Mouse (Mus musculus) megakaryocyte progenitor cell, adult 5-6 weeks (primary cell): Measurements from ENCODE around the gene C330021F23Rik. TPM values are rescaled to one million over a fixed set of nuclear protein-coding genes. Genes with fewer than 3 reads are reported as not detected.

Source experiments
- ATAC-seq: replicated peaks from 2 replicates; pipeline ENCODE4 v1.8.0; 2016; ENCODE audit warnings: mild to moderate bottlenecking, moderate TSS enrichment, inconsistent platforms; ENCODE audit not compliant: poor library complexity
- total RNA-seq, 2 experiments: library from RNA; stranded (forward) in 1 of 2; stranded (reverse) in 1 of 2; fragments of 157-497, 149-512 nt in 1 of 2; fragments of 200-1000 nt in 1 of 2; gene quantifications; 2 replicates each; pipeline versions ENCODE4 v1.2.3 to v1.2.4; 2015 to 2017

The C330021F23Rik gene
- total RNA-seq, 2 experiments from 2014 or later = 1.0 TPM; not detected in 1

DNA sequence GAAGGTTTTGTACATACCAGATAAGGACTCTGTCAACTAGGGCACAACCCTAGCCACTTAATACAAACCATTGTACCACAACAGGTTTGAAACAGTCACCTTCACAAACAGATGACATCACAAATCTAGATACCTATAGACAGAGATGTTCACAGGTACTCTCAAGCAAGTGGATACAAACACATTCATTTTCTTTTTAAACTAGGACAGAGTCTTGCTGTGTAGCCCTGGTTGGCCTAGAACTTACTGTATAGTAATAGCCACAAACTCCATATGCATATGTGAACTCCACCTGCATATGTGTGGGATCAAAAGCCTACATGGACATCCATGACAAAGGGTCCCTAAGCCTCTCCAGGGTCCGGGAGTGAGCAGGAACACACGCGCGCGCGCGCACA is 19.2 kb downstream of the C330021F23Rik start, which contains the start of gene Camsap3:
Gene Camsap3 (plus strand): TSS at position 301 of the 398 bp plus-strand sequence.
- peak; percentile 3; the same call in 1 of the 2 replicates for ATAC-seq

DNA sequence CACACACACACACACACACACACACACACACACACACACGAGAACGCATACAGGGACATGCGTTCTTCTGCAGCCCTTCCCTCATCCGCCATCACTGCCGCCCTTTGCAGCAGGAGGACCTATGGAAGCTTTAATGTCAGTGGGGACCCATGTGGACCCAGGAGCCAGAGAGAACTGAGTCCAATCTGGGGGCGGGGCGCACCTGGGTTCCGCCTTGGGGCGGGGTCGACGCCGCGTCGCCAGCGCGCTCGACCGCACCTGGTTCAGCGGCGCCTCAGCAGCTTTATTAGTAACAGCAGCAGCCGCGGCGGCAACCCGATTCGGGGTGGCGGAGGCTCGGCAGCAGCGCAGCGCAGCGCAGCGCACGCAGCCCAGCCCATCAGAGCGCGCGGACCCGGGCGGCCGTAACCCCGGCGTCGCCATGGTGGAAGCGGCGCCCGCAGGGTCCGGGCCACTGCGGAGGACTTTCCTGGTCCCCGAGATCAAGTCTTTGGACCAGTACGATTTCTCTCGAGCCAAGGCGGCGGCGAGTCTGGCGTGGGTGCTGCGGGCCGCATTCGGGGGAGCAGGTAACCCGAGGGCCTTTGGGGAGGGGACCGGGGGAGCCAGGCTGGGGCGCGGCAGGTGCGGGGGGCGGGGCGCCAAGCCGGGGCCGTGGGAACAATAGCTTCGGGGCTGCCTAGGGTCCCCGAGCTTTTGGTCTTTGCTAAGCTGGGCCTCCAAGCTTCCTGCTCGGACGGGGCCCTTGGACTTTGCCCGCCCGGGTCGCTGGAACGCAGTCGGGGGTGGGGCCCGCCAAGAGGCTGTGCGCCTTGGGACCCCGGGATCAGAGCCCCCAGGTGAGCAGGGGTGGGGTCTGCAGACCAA is 19.8 kb downstream of the C330021F23Rik start:
- peak; percentile 71 for ATAC-seq

DNA sequence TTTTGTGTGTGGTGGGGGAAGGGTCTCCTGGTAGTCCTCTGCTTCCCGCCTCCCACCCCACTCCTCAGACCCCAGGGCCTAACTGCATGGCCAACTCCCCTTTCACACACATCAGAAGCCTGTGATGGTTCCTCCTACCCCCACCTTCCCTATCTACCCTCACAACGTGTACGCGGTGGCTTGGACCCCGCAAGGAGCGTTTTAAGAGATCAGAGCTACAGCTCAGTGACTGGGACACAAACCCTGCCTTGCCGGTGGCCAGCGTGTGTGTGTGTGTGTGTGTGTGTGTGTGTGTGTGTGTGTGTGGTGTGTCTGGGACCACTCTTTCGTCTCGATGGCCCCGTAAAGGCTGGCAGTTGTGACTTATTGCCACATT is 20.5 kb downstream of the C330021F23Rik start:
- ATAC-seq = 0 out of 2 replicates have a peak, but pooled peaks have one; percentile 30

GRCm38 (mm10) chr8:3593470-3593869 is 25.7 kb downstream of the C330021F23Rik start:
- ATAC-seq = 0 out of 2 replicates have a peak, but pooled peaks have one; percentile 24

GRCm38 (mm10) chr8:3594466-3594865 is 26.7 kb downstream of the C330021F23Rik start:
- ATAC-seq = no peak

GRCm38 (mm10) chr8:3598054-3598453 is 30.3 kb downstream of the C330021F23Rik start:
- ATAC-seq = 0 out of 2 replicates have a peak, but pooled peaks have one; percentile 8

DNA sequence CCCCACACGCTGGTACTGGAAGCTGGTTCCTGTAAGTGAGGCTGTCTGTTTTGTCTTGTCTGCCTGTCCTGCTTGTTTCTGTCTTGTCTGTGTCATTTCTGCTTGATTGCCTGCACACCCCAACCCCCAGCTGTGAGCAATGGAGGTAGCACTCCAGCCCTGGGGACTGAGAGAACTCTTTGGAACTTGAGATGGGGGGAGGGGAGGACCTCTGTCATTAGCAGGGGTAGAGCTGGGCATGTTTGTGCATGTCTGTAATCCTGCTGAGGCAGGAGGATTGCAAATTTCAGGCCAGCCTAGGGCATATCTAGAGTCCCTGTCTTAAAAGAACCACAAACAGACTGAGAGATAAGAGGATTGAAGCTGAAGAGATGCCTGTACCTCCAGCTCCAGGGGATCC is 31.4 kb downstream of the C330021F23Rik start:
- ATAC-seq = no peak

DNA sequence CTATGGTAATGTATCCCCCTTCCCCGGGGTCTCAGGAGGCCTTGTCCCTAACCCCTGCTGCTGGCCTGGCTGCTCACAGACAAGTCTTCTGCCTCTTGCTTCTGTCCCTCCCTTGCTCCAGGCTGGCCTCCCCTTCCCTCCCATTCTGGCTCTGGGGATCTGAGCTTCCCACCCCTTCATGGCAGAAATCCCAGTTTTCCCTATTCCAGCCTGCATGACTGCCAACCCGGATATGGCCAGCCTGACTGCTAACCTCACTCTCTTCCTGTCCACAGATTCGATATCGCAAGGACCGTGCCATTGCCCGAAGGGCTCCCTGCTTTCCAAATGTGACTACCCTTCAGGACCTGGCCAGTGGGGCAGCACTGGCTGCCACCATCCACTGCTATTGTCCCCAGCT is 32.6 kb downstream of the C330021F23Rik start:
- ATAC-seq = no peak

GRCm38 (mm10) chr8:3603439-3603838 is 35.6 kb downstream of the C330021F23Rik start:
- no peak for ATAC-seq

- peak; percentile 28 for ATAC-seq
Observed at GRCm38 (mm10) chr8:3606593-3606992, 38.8 kb downstream of the C330021F23Rik start.

DNA sequence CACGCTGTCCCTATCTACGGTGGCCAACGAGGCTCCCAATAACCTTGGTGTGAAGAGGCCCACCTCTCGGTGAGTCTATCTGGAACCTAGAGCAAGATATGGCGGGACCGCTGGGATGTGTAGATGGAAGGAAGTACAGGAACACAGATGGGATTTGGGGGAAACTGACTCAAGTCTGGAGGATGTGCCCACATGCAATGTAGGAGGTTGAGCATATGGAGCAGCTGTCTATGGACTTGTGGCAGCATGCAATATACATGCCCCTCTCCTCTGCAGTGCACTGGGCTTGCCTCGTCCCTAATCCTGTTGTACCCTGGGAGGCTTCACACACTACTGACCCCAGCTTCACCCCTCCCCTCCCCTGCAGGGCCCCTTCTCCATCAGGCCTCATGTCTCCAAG is 40.0 kb downstream of the C330021F23Rik start:
- ATAC-seq = no peak

- 0 out of 2 replicates have a peak, but pooled peaks have one; percentile 6 for ATAC-seq
Observed at GRCm38 (mm10) chr8:3609046-3609815, 41.4 kb downstream of the C330021F23Rik start.

DNA sequence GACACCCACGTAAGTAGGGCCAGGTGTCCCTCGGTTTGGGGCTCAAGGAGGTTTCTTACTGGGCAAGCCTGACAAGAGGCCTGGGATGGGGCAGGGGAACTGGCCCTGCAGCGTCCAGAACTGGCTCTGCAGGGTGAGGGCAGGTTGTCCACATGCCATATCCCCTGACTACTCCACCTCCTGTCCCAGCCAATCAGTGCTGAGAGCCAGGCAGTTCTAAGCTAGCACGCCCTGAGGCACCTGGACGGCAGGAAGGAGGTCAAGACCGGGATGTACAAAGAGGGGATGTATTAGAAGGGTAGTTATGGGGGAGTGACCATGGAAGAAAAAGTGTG is 42.0 kb downstream of the C330021F23Rik start:
- no peak for ATAC-seq

DNA sequence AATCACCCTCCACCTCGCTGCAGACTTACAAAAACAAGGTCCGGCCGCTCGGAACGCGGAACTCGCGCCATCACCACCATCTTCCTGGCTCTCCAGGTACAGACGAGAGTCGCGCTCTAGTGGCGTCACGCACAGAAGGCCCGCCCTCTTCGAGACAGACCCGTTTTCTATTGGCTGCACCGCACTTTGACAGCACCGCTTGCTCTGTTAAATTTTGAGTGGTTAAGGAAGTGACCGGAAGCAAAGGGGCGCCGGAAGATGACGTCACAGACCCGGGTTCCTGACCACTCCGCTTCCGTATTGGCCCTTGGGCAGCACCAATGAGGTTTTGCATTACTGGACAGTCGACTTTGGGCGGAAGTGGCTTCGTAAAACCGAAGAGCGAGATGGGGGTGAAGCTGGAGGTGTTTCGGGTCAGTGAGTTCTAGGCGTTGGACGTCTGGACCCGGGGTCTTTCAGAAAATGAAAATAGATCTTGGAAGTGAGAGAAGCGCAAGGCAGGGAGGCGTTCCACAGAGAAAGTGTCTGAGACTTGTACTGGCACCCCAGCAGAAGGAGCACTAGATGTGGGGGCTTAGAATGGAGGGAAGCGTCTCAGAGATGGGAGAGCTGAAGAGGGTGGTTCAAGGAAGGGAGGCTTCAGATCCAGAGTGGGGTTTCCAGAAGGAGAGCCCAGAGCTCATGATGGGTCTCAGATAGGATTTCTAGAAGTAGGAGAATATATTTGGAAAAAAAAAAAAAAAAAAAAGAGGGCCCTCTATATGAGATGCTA is 53.6 kb downstream of the C330021F23Rik start, which contains the start of the genes Xab2 and Pet100:
Gene Xab2 (minus strand): TSS at position 118 of the 772 bp plus-strand sequence.
Gene Pet100 (plus strand): TSS at position 350 of the 772 bp plus-strand sequence.
- peak; percentile 95 for ATAC-seq

GRCm38 (mm10) chr8:3622119-3622518 is 54.3 kb downstream of the C330021F23Rik start:
- ATAC-seq = no peak

- no peak for ATAC-seq
Observed at GRCm38 (mm10) chr8:3625445-3625844, 57.7 kb downstream of the C330021F23Rik start, which contains the start of gene Pcp2. TSS of gene Pcp2 (minus strand) at chr8:3625545.

DNA sequence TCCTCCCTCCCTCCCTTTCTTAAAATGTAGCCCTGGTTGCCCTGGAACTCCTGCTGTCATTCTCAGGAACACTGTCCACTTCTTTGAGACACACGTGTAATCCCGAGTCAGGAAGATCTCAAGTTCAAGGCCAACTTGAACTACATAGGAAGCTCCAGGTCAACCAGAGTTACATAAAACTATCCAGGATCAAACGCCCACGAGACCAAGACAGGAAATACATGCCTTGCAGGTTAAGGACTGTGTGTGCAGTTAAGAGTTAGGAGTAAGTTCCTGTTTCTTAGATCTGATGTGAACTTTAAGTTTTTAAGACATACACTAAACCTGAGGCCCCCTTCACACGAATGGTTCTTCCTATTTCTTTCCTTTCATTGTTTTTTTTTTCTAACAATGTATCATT is 59.2 kb downstream of the C330021F23Rik start:
- ATAC-seq = no peak

GRCm38 (mm10) chr8:3628014-3628413 is 60.2 kb downstream of the C330021F23Rik start:
- peak; percentile 61 for ATAC-seq

DNA sequence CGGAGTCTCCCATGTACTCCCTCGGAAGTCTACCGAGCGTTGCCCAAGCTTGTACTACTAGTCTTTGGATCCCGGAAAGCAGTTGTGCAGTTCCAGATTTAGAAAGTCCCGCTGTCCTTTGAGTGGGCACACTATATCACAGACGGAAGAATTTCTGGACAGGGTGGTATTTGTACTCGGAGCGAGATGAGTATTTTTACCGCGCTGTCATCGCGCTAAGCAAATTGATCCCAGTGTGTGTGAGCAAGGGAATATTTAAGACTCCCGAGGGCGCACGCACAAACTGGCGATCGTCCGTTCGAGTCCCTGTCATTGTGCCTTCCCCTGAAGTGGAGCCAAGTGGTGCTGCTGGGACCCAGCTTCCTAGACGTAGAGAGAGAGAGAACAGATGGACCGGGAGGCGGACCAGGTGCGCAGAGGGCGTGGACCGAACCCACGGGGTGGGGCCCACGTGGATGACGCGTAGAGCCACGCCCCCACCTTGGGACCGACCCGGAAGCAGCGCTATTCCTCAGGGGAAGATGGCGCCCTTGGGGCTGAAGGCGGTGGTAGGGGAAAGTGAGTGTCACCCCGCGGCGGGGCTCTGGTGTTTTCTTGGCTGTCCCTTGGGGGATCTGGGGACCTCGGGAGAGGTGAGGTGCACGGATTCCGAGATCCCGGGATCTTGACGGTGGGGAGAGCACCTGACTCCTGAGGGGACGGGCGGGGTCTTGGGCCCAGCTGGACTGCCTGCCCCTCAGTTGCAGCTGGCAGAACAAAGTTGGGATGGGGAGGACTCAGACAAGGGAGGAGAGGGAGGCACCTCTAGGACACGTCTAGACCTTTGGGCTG is 63.1 kb downstream of the C330021F23Rik start, which contains the start of gene Stxbp2:
Gene Stxbp2 (plus strand): TSS at position 309 of the 831 bp plus-strand sequence.
- peak; percentile 91 for ATAC-seq

DNA sequence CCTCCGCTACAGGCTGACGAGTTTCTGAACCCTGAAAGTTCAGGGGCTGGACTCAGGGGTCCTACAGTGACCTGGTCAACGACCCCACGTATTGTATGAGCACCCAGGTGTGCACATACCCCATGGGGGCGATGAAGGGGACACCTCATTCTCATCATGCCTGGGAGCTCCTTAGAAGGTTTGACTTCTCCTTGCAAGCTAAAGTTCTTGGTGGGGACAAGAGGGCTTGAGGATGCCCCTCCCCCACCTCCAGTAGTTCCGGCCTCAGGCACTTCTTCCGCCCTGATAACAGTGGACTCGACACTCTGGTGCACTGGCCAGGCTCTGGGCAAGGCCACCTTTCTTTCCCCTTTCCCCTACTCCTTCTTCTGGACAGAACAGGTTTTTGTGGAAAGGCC is 63.7 kb downstream of the C330021F23Rik start:
- peak; percentile 54 for ATAC-seq
